Mouse (Mus musculus) kidney, embryonic 16.5 days (tissue): Measurements from ENCODE around the gene Cenpt. TPM values are rescaled to one million over a fixed set of nuclear protein-coding genes. Genes with fewer than 3 reads are reported as not detected.

Experiments
- ATAC-seq: fragments of 200-750 bp; cut with Nextera tagmentation; 2 replicates; pipeline ENCODE4 v1.8.0; 2017; ENCODE audit warnings: moderate TSS enrichment; ENCODE audit not compliant: low FRiP score, low TSS enrichment
- H3K27ac ChIP-seq: fragments of 300-500 bp; sonication (generic); 2 replicates; pipeline ENCODE4 v1.5.1; 2014; ENCODE audit warnings: low read length
- H3K27me3 ChIP-seq: fragments of 300-500 bp; sonication (generic); 2 replicates; pipeline ENCODE4 v1.6.1; 2014; ENCODE audit warnings: low read length, control low read depth, mixed read lengths; ENCODE audit not compliant: insufficient read depth
- H3K36me3 ChIP-seq: fragments of 300-500 bp; sonication (generic); 2 replicates; pipeline ENCODE4 v1.6.1; 2014; ENCODE audit warnings: low read length, control low read depth, mixed read lengths; ENCODE audit not compliant: insufficient read depth
- H3K4me1 ChIP-seq: fragments of 300-500 bp; sonication (generic); 2 replicates; pipeline ENCODE4 v1.6.1; 2014; ENCODE audit warnings: low read length, control low read depth, mixed read lengths; ENCODE audit not compliant: insufficient read depth
- H3K4me2 ChIP-seq: fragments of 300-500 bp; sonication (generic); replicated peaks from 2 replicates; pipeline ENCODE4 v1.6.1; 2014; ENCODE audit warnings: low read depth, low read length
- H3K4me3 ChIP-seq: fragments of 300-500 bp; sonication (generic); 2 replicates; pipeline ENCODE4 v1.5.1; 2014; ENCODE audit warnings: mild to moderate bottlenecking, low read length
- H3K9ac ChIP-seq: fragments of 300-500 bp; sonication (generic); replicated peaks from 2 replicates; pipeline ENCODE4 v1.6.1; 2014; ENCODE audit warnings: low read length
- H3K9me3 ChIP-seq: fragments of 300-500 bp; sonication (generic); 2 replicates; pipeline ENCODE4 v1.6.1; 2016; ENCODE audit warnings: low read length, control low read depth
- WGBS: fragments of 180-500 bp; shearing (Covaris S2); extraction: QIAGEN DNeasy Blood & Tissue Kit; methylation state at CpG from one replicate; pipeline ENCODE4 v1.1.7; 2014; 5-methylcytosine and 5-hydroxymethylcytosine counted together
- polyA plus RNA-seq: library from polyadenylated mRNA; unstranded; fragments of >200 nt; fragmentation: Nextera tagmentation; extraction: Ambion mirVana; gene quantifications from 2 replicates; pipeline ENCODE4 v1.2.1, GENCODE M21; 2015

Gene Cenpt
- polyA plus RNA-seq, 1 experiment from 2014 or later = 44.7 TPM

GRCm38 (mm10) chr8:105855248-105856167 lies 2.4 kb upstream of the Cenpt start:
- 0 out of 2 replicates have a peak, but pooled peaks have one; percentile 3 for ATAC-seq
- Histone ChIP-seq H3K4me3 (peak overlapping the region; percentile 84), H3K4me2 (peak overlapping the region; percentile 95), H3K27ac (peak overlapping the region; percentile 87), H3K36me3 (peaks cover 2% of the 10 kb centered on the region; the same call in 1 of the 2 replicates), H3K9ac (peak overlapping the region; percentile 81), H3K4me1 (peaks cover 37% of the 10 kb centered on the region), H3K27me3 (no peaks in the 10 kb centered on the region), H3K9me3 (no peaks in the 10 kb centered on the region)
- under 1% methylated on average over 71 of the region's 71 CpGs for WGBS

GRCm38 (mm10) chr8:105854715-105855216 lies 1.7 kb upstream of the Cenpt start, which contains the start of gene Thap11:
Gene Thap11, plus strand, starts transcription at chr8:105855132.
- H3K27ac ChIP-seq = peak within 1 kb of the TSS; percentile 87
- under 1% methylated on average over 43 of the region's 43 CpGs for WGBS
- H3K4me1 ChIP-seq = peaks cover 36% of the 10 kb centered on the region
- H3K9ac ChIP-seq = peak within 1 kb of the TSS; percentile 81
- H3K36me3 ChIP-seq = peaks cover 2% of the 10 kb centered on the region; the same call in 1 of the 2 replicates
- H3K9me3 ChIP-seq = no peaks in the 10 kb centered on the region
- H3K4me3 ChIP-seq = peak within 1 kb of the TSS; percentile 84
- H3K27me3 ChIP-seq = no peaks in the 10 kb centered on the region
- H3K4me2 ChIP-seq = peak within 1 kb of the TSS; percentile 95
- ATAC-seq = peak; percentile 91

- Histone ChIP-seq H3K9me3 (no peaks in the 10 kb centered on the region), H3K36me3 (peaks cover 6% of the 10 kb centered on the region), H3K27ac (peak overlapping the region; percentile 58; the same call in 1 of the 2 replicates), H3K27me3 (no peaks in the 10 kb centered on the region), H3K4me3 (peak overlapping the region; percentile 84), H3K4me1 (peaks cover 32% of the 10 kb centered on the region), H3K9ac (peak overlapping the region; percentile 38; the same call in 1 of the 2 replicates), H3K4me2 (peak overlapping the region; percentile 95)
- 23% methylated on average over 8 of the region's 8 CpGs for WGBS
- no peak; the same call in 1 of the 2 replicates for ATAC-seq
Measured at GRCm38 (mm10) chr8:105854303-105854702, 1.2 kb upstream of the Cenpt start.

GRCm38 (mm10) chr8:105852146-105852729 lies 840 bp downstream of the Cenpt start:
- Histone ChIP-seq H3K4me3 (peak overlapping the region; percentile 89), H3K27me3 (no peaks in the 10 kb centered on the region), H3K4me1 (peaks cover 24% of the 10 kb centered on the region), H3K36me3 (peaks cover 19% of the 10 kb centered on the region), H3K9me3 (no peaks in the 10 kb centered on the region), H3K9ac (no peak overlapping the region), H3K4me2 (no peak overlapping the region), H3K27ac (no peak overlapping the region)
- no peak for ATAC-seq
- WGBS = 82% methylated on average over 12 of the region's 12 CpGs

GRCm38 (mm10) chr8:105851651-105852143 lies 1.4 kb downstream of the Cenpt start:
- peak overlapping the region; percentile 67 for H3K4me2 ChIP-seq
- H3K4me3 ChIP-seq = peak overlapping the region; percentile 89
- peak overlapping the region; percentile 78 for H3K27ac ChIP-seq
- no peaks in the 10 kb centered on the region for H3K9me3 ChIP-seq
- peak overlapping the region; percentile 91 for H3K9ac ChIP-seq
- peaks cover 19% of the 10 kb centered on the region for H3K4me1 ChIP-seq
- no peaks in the 10 kb centered on the region for H3K27me3 ChIP-seq
- ATAC-seq = peak; percentile 81
- peaks cover 24% of the 10 kb centered on the region for H3K36me3 ChIP-seq
- under 1% methylated on average over 34 of the region's 34 CpGs for WGBS

- H3K27ac ChIP-seq = no peak overlapping the region
- peaks cover 9% of the 10 kb centered on the region for H3K4me1 ChIP-seq
- no peak overlapping the region for H3K9ac ChIP-seq
- H3K4me2 ChIP-seq = peak overlapping the region; percentile 37
- WGBS = 76% methylated on average over 7 of the region's 7 CpGs
- peak overlapping the region; percentile 16; the same call in 1 of the 2 replicates for H3K4me3 ChIP-seq
- H3K9me3 ChIP-seq = no peaks in the 10 kb centered on the region
- no peak for ATAC-seq
- peaks cover 33% of the 10 kb centered on the region for H3K36me3 ChIP-seq
- no peaks in the 10 kb centered on the region for H3K27me3 ChIP-seq
Measured at GRCm38 (mm10) chr8:105850611-105851010, 2.5 kb downstream of the Cenpt start.

- Histone ChIP-seq H3K4me2 (no peak overlapping the region), H3K9ac (no peak overlapping the region), H3K36me3 (peaks cover 33% of the 10 kb centered on the region), H3K27me3 (no peaks in the 10 kb centered on the region), H3K4me1 (peaks cover 9% of the 10 kb centered on the region), H3K9me3 (no peaks in the 10 kb centered on the region), H3K27ac (no peak overlapping the region), H3K4me3 (no peak overlapping the region)
- no peak for ATAC-seq
- WGBS = 77% methylated on average over 3 of the region's 4 CpGs
Measured at GRCm38 (mm10) chr8:105850014-105850413, 3.1 kb downstream of the Cenpt start.

GRCm38 (mm10) chr8:105846678-105847077 lies 6.4 kb downstream of the Cenpt start:
- ATAC-seq = no peak
- WGBS = 87% methylated on average over 11 of the region's 11 CpGs
- peaks cover 6% of the 10 kb centered on the region for H3K4me1 ChIP-seq

GRCm38 (mm10) chr8:105839209-105839608 lies 13.9 kb downstream of the Cenpt start:
- ATAC-seq = no peak
- Histone ChIP-seq H3K9me3 (no peaks in the 10 kb centered on the region), H3K27ac (no peak overlapping the region), H3K9ac (no peak overlapping the region), H3K4me3 (no peak overlapping the region), H3K36me3 (peaks cover 8% of the 10 kb centered on the region), H3K4me2 (no peak overlapping the region), H3K27me3 (no peaks in the 10 kb centered on the region), H3K4me1 (no peaks in the 10 kb centered on the region)
- 90% methylated on average over 5 of the region's 5 CpGs for WGBS

More at GRCm38 (mm10) chr8:105846678-105847077, 6.4 kb downstream of the Cenpt start:
- Histone ChIP-seq H3K36me3 (peaks cover 49% of the 10 kb centered on the region), H3K27ac (no peak overlapping the region), H3K4me3 (no peak overlapping the region), H3K9me3 (no peaks in the 10 kb centered on the region), H3K4me2 (no peak overlapping the region), H3K27me3 (no peaks in the 10 kb centered on the region), H3K9ac (no peak overlapping the region)
